Mouse (Mus musculus): ENCODE measurements around the gene Ascc1. TPM values are rescaled to one million over a fixed set of nuclear protein-coding genes. Genes with fewer than 3 reads are reported as not detected.

The Ascc1 gene
- polyA plus RNA-seq, 1 experiment from 2014 or later, result 46.6 TPM

- Histone ChIP-seq H3K27ac (ENCODE audit: low read length) (peak overlapping the region; percentile 82), H3K4me1 (ENCODE audit: control insufficient read depth, insufficient read depth, low read length) (peaks cover 25% of the 10 kb centered on the region), H3K9me3 (ENCODE audit: control insufficient read depth, low read depth, low read length) (no peaks in the 10 kb centered on the region), H3K36me3 (ENCODE audit: control insufficient read depth, insufficient read depth, low read length) (no peaks in the 10 kb centered on the region), H3K27me3 (ENCODE audit: control insufficient read depth, insufficient read depth, low read length) (no peaks in the 10 kb centered on the region), H3K4me3 (ENCODE audit: low read depth, low read length) (no peak overlapping the region), H3K4me2 (replicated peaks; ENCODE audit: low read depth, low read length) (peak overlapping the region; percentile 34), H3K9ac (replicated peaks; ENCODE audit: low read depth, low read length) (0 out of 2 replicates have a peak overlapping the region, but pooled peaks have one; percentile 2)
- no peak for ATAC-seq (ENCODE audit: insufficient number of reproducible peaks, insufficient read depth, low FRiP score, low read depth)
- 29% methylated on average over 9 of the region's 9 CpGs for WGBS
Measured at GRCm38 (mm10) chr10:59965362-59965695, 37.3 kb upstream of the Ascc1 start.

GRCm38 (mm10) chr10:59965788-59966187 lies 36.8 kb upstream of the Ascc1 start:
- WGBS, result 66% methylated on average over 8 of the region's 8 CpGs
- Histone ChIP-seq H3K4me3 (ENCODE audit: low read depth, low read length) (no peak overlapping the region), H3K9me3 (ENCODE audit: control insufficient read depth, low read depth, low read length) (no peaks in the 10 kb centered on the region), H3K27ac (ENCODE audit: low read length) (peak overlapping the region; percentile 82), H3K9ac (replicated peaks; ENCODE audit: low read depth, low read length) (no peak overlapping the region), H3K27me3 (ENCODE audit: control insufficient read depth, insufficient read depth, low read length) (no peaks in the 10 kb centered on the region), H3K4me1 (ENCODE audit: control insufficient read depth, insufficient read depth, low read length) (peaks cover 30% of the 10 kb centered on the region), H3K36me3 (ENCODE audit: control insufficient read depth, insufficient read depth, low read length) (no peaks in the 10 kb centered on the region), H3K4me2 (replicated peaks; ENCODE audit: low read depth, low read length) (no peak overlapping the region)
- no peak for ATAC-seq (ENCODE audit: insufficient number of reproducible peaks, insufficient read depth, low FRiP score, low read depth)

- peaks cover 34% of the 10 kb centered on the region for H3K4me1 ChIP-seq (ENCODE audit: control insufficient read depth, insufficient read depth, low read length)
- H3K4me2 ChIP-seq (replicated peaks; ENCODE audit: low read depth, low read length), result no peak overlapping the region
- no peak for ATAC-seq (ENCODE audit: insufficient number of reproducible peaks, insufficient read depth, low FRiP score, low read depth)
- 89% methylated on average over 6 of the region's 6 CpGs for WGBS
- no peaks in the 10 kb centered on the region for H3K36me3 ChIP-seq (ENCODE audit: control insufficient read depth, insufficient read depth, low read length)
- H3K9ac ChIP-seq (replicated peaks; ENCODE audit: low read depth, low read length), result no peak overlapping the region
- no peaks in the 10 kb centered on the region for H3K9me3 ChIP-seq (ENCODE audit: control insufficient read depth, low read depth, low read length)
- no peak overlapping the region for H3K4me3 ChIP-seq (ENCODE audit: low read depth, low read length)
- H3K27me3 ChIP-seq (ENCODE audit: control insufficient read depth, insufficient read depth, low read length), result no peaks in the 10 kb centered on the region
- H3K27ac ChIP-seq (ENCODE audit: low read length), result no peak overlapping the region
Measured at GRCm38 (mm10) chr10:59966743-59967142, 35.9 kb upstream of the Ascc1 start.

- WGBS, result 79% methylated on average over 6 of the region's 6 CpGs
- H3K27me3 ChIP-seq (ENCODE audit: control insufficient read depth, insufficient read depth, low read length), result no peaks in the 10 kb centered on the region
- H3K4me3 ChIP-seq (ENCODE audit: low read depth, low read length), result no peak overlapping the region
- no peak overlapping the region for H3K27ac ChIP-seq (ENCODE audit: low read length)
- H3K4me2 ChIP-seq (replicated peaks; ENCODE audit: low read depth, low read length), result no peak overlapping the region
- no peak for ATAC-seq (ENCODE audit: insufficient number of reproducible peaks, insufficient read depth, low FRiP score, low read depth)
- no peaks in the 10 kb centered on the region for H3K36me3 ChIP-seq (ENCODE audit: control insufficient read depth, insufficient read depth, low read length)
- H3K9me3 ChIP-seq (ENCODE audit: control insufficient read depth, low read depth, low read length), result no peaks in the 10 kb centered on the region
- H3K9ac ChIP-seq (replicated peaks; ENCODE audit: low read depth, low read length), result no peak overlapping the region
- peaks cover 34% of the 10 kb centered on the region for H3K4me1 ChIP-seq (ENCODE audit: control insufficient read depth, insufficient read depth, low read length)
Measured at GRCm38 (mm10) chr10:59967309-59967942, 35.2 kb upstream of the Ascc1 start.

- ATAC-seq (ENCODE audit: insufficient number of reproducible peaks, insufficient read depth, low FRiP score, low read depth), result peak; percentile 12; the same call in 1 of the 2 replicates
- H3K27ac ChIP-seq (ENCODE audit: low read length), result peak overlapping the region; percentile 73
- H3K4me3 ChIP-seq (ENCODE audit: low read depth, low read length), result peak overlapping the region; percentile 39
- H3K4me2 ChIP-seq (replicated peaks; ENCODE audit: low read depth, low read length), result peak overlapping the region; percentile 70
- no peaks in the 10 kb centered on the region for H3K9me3 ChIP-seq (ENCODE audit: control insufficient read depth, low read depth, low read length)
- H3K9ac ChIP-seq (replicated peaks; ENCODE audit: low read depth, low read length), result peak overlapping the region; percentile 57; the same call in 1 of the 2 replicates
- H3K36me3 ChIP-seq (ENCODE audit: control insufficient read depth, insufficient read depth, low read length), result no peaks in the 10 kb centered on the region
- no peaks in the 10 kb centered on the region for H3K27me3 ChIP-seq (ENCODE audit: control insufficient read depth, insufficient read depth, low read length)
- peaks cover 39% of the 10 kb centered on the region for H3K4me1 ChIP-seq (ENCODE audit: control insufficient read depth, insufficient read depth, low read length)
- 3% methylated on average over 25 of the region's 25 CpGs for WGBS
Measured at GRCm38 (mm10) chr10:59969821-59970449, 32.7 kb upstream of the Ascc1 start.

GRCm38 (mm10) chr10:59970450-59971062 lies 32.0 kb upstream of the Ascc1 start:
- H3K4me1 ChIP-seq (ENCODE audit: control insufficient read depth, insufficient read depth, low read length), result peaks cover 35% of the 10 kb centered on the region
- H3K27ac ChIP-seq (ENCODE audit: low read length), result peak overlapping the region; percentile 73; the same call in 1 of the 2 replicates
- H3K4me2 ChIP-seq (replicated peaks; ENCODE audit: low read depth, low read length), result peak overlapping the region; percentile 70
- H3K4me3 ChIP-seq (ENCODE audit: low read depth, low read length), result peak overlapping the region; percentile 39; the same call in 1 of the 2 replicates
- WGBS, result 20% methylated on average over 6 of the region's 6 CpGs
- no peaks in the 10 kb centered on the region for H3K9me3 ChIP-seq (ENCODE audit: control insufficient read depth, low read depth, low read length)
- no peak overlapping the region for H3K9ac ChIP-seq (replicated peaks; ENCODE audit: low read depth, low read length)
- no peak for ATAC-seq (ENCODE audit: insufficient number of reproducible peaks, insufficient read depth, low FRiP score, low read depth)
- H3K36me3 ChIP-seq (ENCODE audit: control insufficient read depth, insufficient read depth, low read length), result no peaks in the 10 kb centered on the region
- H3K27me3 ChIP-seq (ENCODE audit: control insufficient read depth, insufficient read depth, low read length), result no peaks in the 10 kb centered on the region

- Histone ChIP-seq H3K9me3 (ENCODE audit: control insufficient read depth, low read depth, low read length) (no peaks in the 10 kb centered on the region), H3K4me1 (ENCODE audit: control insufficient read depth, insufficient read depth, low read length) (peaks cover 28% of the 10 kb centered on the region), H3K27ac (ENCODE audit: low read length) (no peak overlapping the region), H3K9ac (replicated peaks; ENCODE audit: low read depth, low read length) (no peak overlapping the region), H3K4me3 (ENCODE audit: low read depth, low read length) (no peak overlapping the region), H3K27me3 (ENCODE audit: control insufficient read depth, insufficient read depth, low read length) (no peaks in the 10 kb centered on the region), H3K4me2 (replicated peaks; ENCODE audit: low read depth, low read length) (no peak overlapping the region), H3K36me3 (ENCODE audit: control insufficient read depth, insufficient read depth, low read length) (no peaks in the 10 kb centered on the region)
- no peak for ATAC-seq (ENCODE audit: insufficient number of reproducible peaks, insufficient read depth, low FRiP score, low read depth)
- 88% methylated on average over 8 of the region's 8 CpGs for WGBS
Measured at GRCm38 (mm10) chr10:59971813-59972212, 30.8 kb upstream of the Ascc1 start.

GRCm38 (mm10) chr10:59972534-59972933 lies 30.1 kb upstream of the Ascc1 start:
- no peak overlapping the region for H3K27ac ChIP-seq (ENCODE audit: low read length)
- no peaks in the 10 kb centered on the region for H3K9me3 ChIP-seq (ENCODE audit: control insufficient read depth, low read depth, low read length)
- ATAC-seq (ENCODE audit: insufficient number of reproducible peaks, insufficient read depth, low FRiP score, low read depth), result no peak
- no peaks in the 10 kb centered on the region for H3K36me3 ChIP-seq (ENCODE audit: control insufficient read depth, insufficient read depth, low read length)
- H3K4me3 ChIP-seq (ENCODE audit: low read depth, low read length), result no peak overlapping the region
- no peak overlapping the region for H3K9ac ChIP-seq (replicated peaks; ENCODE audit: low read depth, low read length)
- H3K27me3 ChIP-seq (ENCODE audit: control insufficient read depth, insufficient read depth, low read length), result no peaks in the 10 kb centered on the region
- peaks cover 28% of the 10 kb centered on the region for H3K4me1 ChIP-seq (ENCODE audit: control insufficient read depth, insufficient read depth, low read length)
- WGBS, result 64% methylated on average over 2 of the region's 2 CpGs
- no peak overlapping the region for H3K4me2 ChIP-seq (replicated peaks; ENCODE audit: low read depth, low read length)
